ENCODE assay signal across 10 mouse cellular contexts in the genomic region with DNA sequence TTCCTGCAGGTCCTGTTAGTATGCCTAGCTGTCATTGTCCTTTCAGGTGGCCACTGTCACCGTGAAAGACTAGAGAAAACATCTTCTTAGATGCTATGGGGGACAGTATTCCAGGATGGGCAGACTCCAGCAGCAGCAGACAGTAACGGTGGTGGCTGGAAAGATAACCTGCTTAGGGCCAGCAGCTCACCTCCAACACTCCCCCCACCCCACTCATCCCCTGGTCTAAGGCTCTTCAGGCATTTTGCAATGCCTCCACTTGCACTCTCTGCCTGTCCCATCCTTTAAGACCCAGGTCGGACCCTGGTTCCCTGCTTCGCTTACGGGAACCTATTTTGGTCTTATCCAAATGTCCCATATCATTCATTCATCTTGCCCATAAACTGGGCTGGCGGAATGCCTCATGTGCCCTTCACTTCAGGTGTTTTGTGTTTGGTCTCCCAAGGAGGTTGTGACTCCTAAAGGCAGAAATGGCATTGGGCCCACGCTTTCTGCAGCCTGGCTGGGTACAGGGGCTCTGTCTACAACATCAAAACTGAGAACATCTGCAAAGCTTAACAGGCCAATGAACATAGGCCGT. TPM values are rescaled to one million over a fixed set of nuclear protein-coding genes. Genes with fewer than 3 reads are reported as not detected.
A peak's percentile ranks its signal among the peaks of the same experiment; 100 is the strongest.
DNase-seq lines count a peak whose midpoint lies in the region; ATAC-seq lines count a peak whose summit lies in the region.
"Had no signal": no experiment of that assay in that cellular context is flagged by ENCODE, and none has a peak within 500 bp of the region (broad histone marks: within the 10 kb centered on the region; RNA-seq: fewer than 3 reads in every experiment).

No protein-coding gene starts in this region.

- peak overlapping the region; percentile 81 for H3K4me2 ChIP-seq in heart, embryonic 12.5 days
- H3K4me2 ChIP-seq in heart, embryonic 16.5 days (ENCODE audit: low read depth, low read length), result peak overlapping the region; percentile 64
- peak overlapping the region; percentile 72 for H3K4me2 ChIP-seq in midbrain, embryonic 12.5 days (replicated peaks)

- no peaks in the 10 kb centered on the region for H3K9me3 ChIP-seq in heart, embryonic 12.5 days (replicated peaks)
- H3K9me3 ChIP-seq in embryonic facial prominence, embryonic 10.5 days, result no peaks in the 10 kb centered on the region
- H3K9me3 ChIP-seq in heart, embryonic 16.5 days (replicated peaks; ENCODE audit: control insufficient read depth, low read length), result no peaks in the 10 kb centered on the region
- H3K9me3 ChIP-seq in midbrain, embryonic 12.5 days, result no peaks in the 10 kb centered on the region
- H3K9me3 ChIP-seq: G1E had no signal

- peaks cover 65% of the 10 kb centered on the region for H3K4me1 ChIP-seq in heart, embryonic 12.5 days (replicated peaks)
- H3K4me1 ChIP-seq in embryonic facial prominence, embryonic 10.5 days, result peaks cover 87% of the 10 kb centered on the region
- peaks cover 38% of the 10 kb centered on the region for H3K4me1 ChIP-seq in heart, embryonic 16.5 days (ENCODE audit: control insufficient read depth, insufficient read depth, low read length)
- peaks cover 74% of the 10 kb centered on the region for H3K4me1 ChIP-seq in midbrain, embryonic 12.5 days

- peak overlapping the region; percentile 99 for H3K27ac ChIP-seq in heart, embryonic 12.5 days (ENCODE audit: poor library complexity, severe bottlenecking)
- H3K27ac ChIP-seq in embryonic facial prominence, embryonic 10.5 days (replicated peaks), result peak overlapping the region; percentile 97
- H3K27ac ChIP-seq in heart, embryonic 16.5 days (ENCODE audit: low read length), result peak overlapping the region; percentile 99
- peak overlapping the region; percentile 99 for H3K27ac ChIP-seq in midbrain, embryonic 12.5 days (replicated peaks)

- peak overlapping the region; percentile 76; the same call in 1 of the 2 replicates for H3K4me3 ChIP-seq in heart, embryonic 12.5 days
- H3K4me3 ChIP-seq in embryonic facial prominence, embryonic 10.5 days, result peak overlapping the region; percentile 75
- H3K4me3 ChIP-seq in heart, embryonic 16.5 days (ENCODE audit: low read length), result peak overlapping the region; percentile 79
- peak overlapping the region; percentile 64; the same call in 1 of the 2 replicates for H3K4me3 ChIP-seq in midbrain, embryonic 12.5 days

- intact Hi-C loops in heart, postnatal 14 days (cut with DNase I), result no loop called here

- WGBS in heart, embryonic 12.5 days, result 52% methylated on average over 8 of the region's 8 CpGs
- 53% methylated on average over 8 of the region's 8 CpGs for WGBS in embryonic facial prominence, embryonic 10.5 days
- WGBS in heart, embryonic 16.5 days, result 54% methylated on average over 8 of the region's 8 CpGs
- WGBS in midbrain, embryonic 12.5 days, result 52% methylated on average over 8 of the region's 8 CpGs

- no peak for DNase-seq in heart, postnatal 14 days
- DNase-seq in embryonic facial prominence, embryonic 10.5 days (ENCODE audit: low spot score), result no peak
- no peak for DNase-seq in layer of hippocampus, postnatal 36 days
- DNase-seq in testis, postnatal 14 days (ENCODE audit: low spot score), result no peak
- DNase-seq in adrenal gland, postnatal 4 days (ENCODE audit: low spot score in 2 of 2), result no peak

- H3K27me3 ChIP-seq in heart, embryonic 12.5 days (replicated peaks), result 0 out of 2 replicates have a peak, but pooled peaks cover 5% of the 10 kb centered on the region
- H3K27me3 ChIP-seq in embryonic facial prominence, embryonic 10.5 days (replicated peaks; ENCODE audit: low read depth, poor library complexity, severe bottlenecking), result peaks cover 58% of the 10 kb centered on the region
- no peaks in the 10 kb centered on the region for H3K27me3 ChIP-seq in heart, embryonic 16.5 days (ENCODE audit: control insufficient read depth, insufficient read depth, low read length)
- H3K27me3 ChIP-seq in midbrain, embryonic 12.5 days, result 0 out of 2 replicates have a peak, but pooled peaks cover 4% of the 10 kb centered on the region

- no peak for ATAC-seq in heart, embryonic 12.5 days (ENCODE audit: insufficient number of reproducible peaks, low FRiP score)
- no peak for ATAC-seq in heart, embryonic 16.5 days (replicated peaks; ENCODE audit: extremely low read depth, insufficient read depth, low FRiP score)
- ATAC-seq in midbrain, embryonic 12.5 days (ENCODE audit: low FRiP score, low read depth), result no peak

- no peaks in the 10 kb centered on the region for H3K36me3 ChIP-seq in heart, embryonic 12.5 days
- H3K36me3 ChIP-seq in embryonic facial prominence, embryonic 10.5 days (replicated peaks), result no peaks in the 10 kb centered on the region
- no peaks in the 10 kb centered on the region for H3K36me3 ChIP-seq in heart, embryonic 16.5 days (ENCODE audit: control insufficient read depth, insufficient read depth)
- H3K36me3 ChIP-seq in midbrain, embryonic 12.5 days, result no peaks in the 10 kb centered on the region
- H3K36me3 ChIP-seq: G1E had no signal

- peak overlapping the region; percentile 86 for H3K9ac ChIP-seq in heart, embryonic 12.5 days
- peak overlapping the region; percentile 91 for H3K9ac ChIP-seq in heart, embryonic 16.5 days (ENCODE audit: low read length)
- peak overlapping the region; percentile 86 for H3K9ac ChIP-seq in midbrain, embryonic 12.5 days (replicated peaks)

RNA-seq across cellular contexts. Expression of gene Chpf2, which starts 17.0 kb away (rescaled TPM):
- 20.1 and 22.8 TPM in 2 replicates for polyA plus RNA-seq in heart, embryonic 12.5 days (2016; fragmentation: Nextera tagmentation; extraction: Ambion mirVana)
- total RNA-seq in heart, postnatal 14 days (2021), result 10 to 100 TPM; 12.4 to 14.3 TPM
- 14.8 and 19.6 TPM in 2 replicates for polyA plus RNA-seq in embryonic facial prominence, embryonic 10.5 days (2016; fragmentation: Nextera tagmentation; extraction: Ambion mirVana)
- 14.4 and 14.8 TPM in 2 replicates for polyA plus RNA-seq in heart, embryonic 16.5 days (2015; fragmentation: Nextera tagmentation; extraction: Ambion mirVana)
- polyA plus RNA-seq in midbrain, embryonic 12.5 days (2016; fragmentation: Nextera tagmentation; extraction: Ambion mirVana), result 18.3 and 22.1 TPM in 2 replicates
- total RNA-seq in layer of hippocampus, postnatal 36 days (2021), result 10 to 100 TPM; 58.0 to 61.2 TPM
- 10 to 100 TPM; 59.1 to 68.4 TPM for total RNA-seq in adrenal gland, postnatal 4 days (2021)

RNA-seq across cellular contexts. Expression of gene Smarcd3, which starts 20.7 kb away (rescaled TPM):
- 86.4 and 90.3 TPM in 2 replicates for polyA plus RNA-seq in heart, embryonic 12.5 days (2016; fragmentation: Nextera tagmentation; extraction: Ambion mirVana)
- total RNA-seq in heart, postnatal 14 days (2021), result 10 to 100 TPM; 59.2 to 60.7 TPM
- 22.2 and 24.8 TPM in 2 replicates for polyA plus RNA-seq in embryonic facial prominence, embryonic 10.5 days (2016; fragmentation: Nextera tagmentation; extraction: Ambion mirVana)
- polyA plus RNA-seq in heart, embryonic 16.5 days (2015; fragmentation: Nextera tagmentation; extraction: Ambion mirVana), result 47.4 and 48.3 TPM in 2 replicates
- polyA plus RNA-seq in midbrain, embryonic 12.5 days (2016; fragmentation: Nextera tagmentation; extraction: Ambion mirVana), result 108 and 120 TPM in 2 replicates
- total RNA-seq in layer of hippocampus, postnatal 36 days (2021), result 10 to 100 TPM; 88.0 to 89.8 TPM
- total RNA-seq in adrenal gland, postnatal 4 days (2021), result 10 to 100 TPM; 27.9 to 30.6 TPM
- polyA plus RNA-seq: G1E had no signal

RNA-seq across cellular contexts. Expression of gene Abcf2, which starts 26.3 kb away (rescaled TPM):
- polyA plus RNA-seq in heart, embryonic 12.5 days (2016; fragmentation: Nextera tagmentation; extraction: Ambion mirVana), result 79.0 and 80.6 TPM in 2 replicates
- total RNA-seq in heart, postnatal 14 days (2021), result 10 to 100 TPM; 44.0 to 45.7 TPM
- polyA plus RNA-seq in embryonic facial prominence, embryonic 10.5 days (2016; fragmentation: Nextera tagmentation; extraction: Ambion mirVana), result 181 and 183 TPM in 2 replicates
- 68.1 and 72.6 TPM in 2 replicates for polyA plus RNA-seq in heart, embryonic 16.5 days (2015; fragmentation: Nextera tagmentation; extraction: Ambion mirVana)
- 126 TPM in 2 replicates for polyA plus RNA-seq in midbrain, embryonic 12.5 days (2016; fragmentation: Nextera tagmentation; extraction: Ambion mirVana)
- 10 to 100 TPM; 74.5 to 77.3 TPM for total RNA-seq in layer of hippocampus, postnatal 36 days (2021)
- total RNA-seq in adrenal gland, postnatal 4 days (2021), result 10 to 100 TPM; 54.7 to 59.8 TPM

RNA-seq across cellular contexts. Expression of gene 4931409K22Rik, which starts 46.9 kb away (rescaled TPM):
- polyA plus RNA-seq in heart, embryonic 12.5 days (2016; fragmentation: Nextera tagmentation; extraction: Ambion mirVana), result not detected in 2 replicates
- total RNA-seq in heart, postnatal 14 days (2021), result not detected
- polyA plus RNA-seq in embryonic facial prominence, embryonic 10.5 days (2016; fragmentation: Nextera tagmentation; extraction: Ambion mirVana), result 0.07 and 0.08 TPM in 2 replicates
- not detected in 2 replicates for polyA plus RNA-seq in heart, embryonic 16.5 days (2015; fragmentation: Nextera tagmentation; extraction: Ambion mirVana)
- 0.06 and 0.09 TPM in 2 replicates for polyA plus RNA-seq in midbrain, embryonic 12.5 days (2016; fragmentation: Nextera tagmentation; extraction: Ambion mirVana)
- total RNA-seq in layer of hippocampus, postnatal 36 days (2021), result not detected
- under 1 TPM in 1 of 2 experiments, not detected in 1; 0.11 TPM for total RNA-seq in adrenal gland, postnatal 4 days (2021)
- total RNA-seq: G1E had no signal
- polyA plus RNA-seq: G1E; liver, embryonic 16.5 days had no signal
